Mouse (Mus musculus): Measurements from ENCODE around the gene Tecr.
"Not testable (repeated sequence)": the region's sequence is repeated elsewhere in the genome, so short reads cannot be mapped to it uniquely, and the experiment has no call there.

Gene Tecr

DNA sequence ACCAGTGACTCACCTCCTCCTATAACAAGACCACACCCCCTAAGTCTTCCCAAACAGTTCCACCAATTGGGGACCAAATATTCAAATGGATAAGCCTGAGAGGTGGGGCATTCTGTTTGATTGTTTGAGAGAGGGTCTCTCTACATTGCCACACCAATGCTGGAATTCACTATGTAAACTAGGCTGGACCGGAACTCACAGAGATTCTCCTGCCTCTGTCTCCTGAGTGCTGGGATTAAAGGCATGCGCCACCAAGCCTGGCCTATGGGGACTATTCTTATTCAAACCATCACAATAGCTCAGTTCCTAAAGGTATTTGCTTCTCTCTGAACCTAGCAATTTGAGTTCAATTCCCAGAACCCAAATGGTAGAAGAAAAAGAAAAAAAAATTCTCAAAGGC lies 10.8 kb upstream of the Tecr start:
- no peak for DNase-seq (ENCODE audit: low spot score in 2 of 2)

DNA sequence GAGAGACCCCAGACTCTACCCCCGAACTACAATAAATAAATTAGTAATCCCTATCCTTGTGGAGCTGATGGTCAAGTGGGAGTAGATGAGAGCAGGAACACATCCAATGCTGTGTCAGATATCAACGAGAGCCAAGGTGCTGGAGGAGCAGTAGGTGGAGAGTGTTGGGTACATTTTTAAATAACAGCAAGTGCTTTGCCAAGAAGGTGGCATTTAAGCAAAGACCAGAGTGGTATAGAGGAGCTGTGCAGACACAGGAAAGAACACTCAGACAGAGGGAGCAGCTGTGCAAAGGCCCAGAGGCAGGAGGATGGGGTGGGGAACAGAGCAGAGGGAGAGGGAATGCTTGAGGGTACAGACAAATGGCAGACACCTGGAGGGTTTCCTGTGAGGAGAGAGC lies 9.3 kb upstream of the Tecr start:
- no peak for DNase-seq (ENCODE audit: low spot score in 2 of 2)

DNA sequence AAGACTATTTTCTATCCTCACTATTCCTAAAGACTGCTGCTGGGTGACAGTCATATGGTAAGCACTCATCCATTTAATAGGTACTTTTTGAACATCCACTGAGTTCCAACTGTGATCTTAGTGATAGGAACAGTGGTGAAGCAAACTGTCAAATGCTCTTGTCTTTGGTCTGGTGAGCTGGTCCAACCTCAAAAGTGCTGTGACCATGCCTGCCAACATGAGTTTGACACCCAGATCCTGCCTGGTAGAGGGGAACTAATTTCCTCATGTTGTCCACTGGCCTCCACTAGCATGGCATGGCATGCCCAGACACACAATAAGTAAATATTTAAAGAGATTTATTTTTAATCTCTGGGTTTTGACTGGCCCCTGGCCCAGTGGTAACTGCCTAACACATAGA lies 8.9 kb upstream of the Tecr start:
- no peak for DNase-seq (ENCODE audit: low spot score in 2 of 2)

DNA sequence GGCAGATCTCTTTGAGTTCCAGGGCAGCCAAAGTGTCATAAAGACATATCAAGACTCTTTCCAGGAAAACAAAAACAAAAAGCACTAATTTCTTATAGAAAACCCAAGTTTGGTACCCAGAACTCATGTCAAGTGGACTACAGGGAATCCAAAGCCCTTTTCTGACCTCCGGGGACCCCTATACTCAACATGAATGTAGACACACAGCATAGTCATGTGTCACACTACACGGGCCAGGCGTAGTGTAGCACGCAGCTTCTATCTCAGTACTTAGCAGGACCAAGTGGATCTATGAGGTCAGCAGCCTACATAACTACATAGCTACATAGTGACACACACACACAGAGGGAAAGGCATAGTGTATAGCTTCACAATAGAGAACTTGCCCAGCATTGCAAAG lies 5.9 kb upstream of the Tecr start:
- DNase-seq (ENCODE audit: low spot score in 2 of 2) = no peak

DNA sequence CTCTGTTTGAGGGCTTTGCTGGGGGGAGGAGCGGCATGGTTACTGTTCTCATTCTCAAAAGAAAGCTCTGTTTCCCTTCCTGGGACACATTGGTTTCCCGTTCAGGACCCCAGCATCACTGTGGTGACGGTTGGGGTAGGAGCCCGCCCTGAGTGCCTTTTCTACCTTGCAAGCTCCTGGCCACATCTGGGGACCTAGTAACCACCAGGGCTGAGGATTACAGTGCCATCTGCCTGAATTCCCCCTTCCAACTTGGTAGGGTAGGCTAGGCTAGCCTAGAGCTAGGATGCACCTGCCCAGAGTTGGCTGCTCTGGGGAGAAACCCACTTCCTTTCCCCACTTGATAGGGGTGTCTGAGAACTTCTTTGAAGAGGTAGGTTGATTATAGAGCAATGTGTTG lies 4.2 kb upstream of the Tecr start:
- no peak for DNase-seq (ENCODE audit: low spot score in 2 of 2)

DNA sequence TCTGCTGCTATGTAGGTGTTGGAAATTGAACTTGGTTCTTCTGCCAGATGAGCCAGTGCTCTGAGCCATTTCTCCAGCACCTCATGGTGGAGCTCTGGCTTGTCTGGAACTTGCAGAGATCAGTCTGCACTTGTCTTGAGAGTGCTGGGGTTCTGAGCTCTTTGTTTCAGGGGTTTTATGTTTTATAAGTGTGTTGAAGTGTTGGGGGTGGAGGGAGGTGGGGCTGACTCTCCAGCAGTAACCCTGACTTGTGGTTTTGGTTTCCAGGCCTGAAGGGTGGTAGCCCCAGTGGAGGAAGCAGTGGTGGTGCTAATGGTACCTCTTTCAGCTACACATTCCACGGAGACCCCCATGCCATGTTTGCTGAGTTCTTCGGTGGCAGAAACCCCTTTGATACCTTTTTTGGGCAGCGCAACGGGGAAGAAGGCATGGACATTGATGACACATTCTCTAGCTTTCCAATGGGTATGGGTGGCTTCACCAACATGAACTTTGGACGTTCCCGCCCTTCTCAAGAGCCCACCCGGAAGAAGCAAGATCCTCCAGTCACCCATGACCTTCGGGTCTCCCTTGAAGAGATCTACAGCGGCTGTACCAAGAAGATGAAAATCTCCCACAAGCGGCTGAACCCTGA lies 1.9 kb upstream of the Tecr start:
- DNase-seq (ENCODE audit: low spot score in 2 of 2) = no peak

DNA sequence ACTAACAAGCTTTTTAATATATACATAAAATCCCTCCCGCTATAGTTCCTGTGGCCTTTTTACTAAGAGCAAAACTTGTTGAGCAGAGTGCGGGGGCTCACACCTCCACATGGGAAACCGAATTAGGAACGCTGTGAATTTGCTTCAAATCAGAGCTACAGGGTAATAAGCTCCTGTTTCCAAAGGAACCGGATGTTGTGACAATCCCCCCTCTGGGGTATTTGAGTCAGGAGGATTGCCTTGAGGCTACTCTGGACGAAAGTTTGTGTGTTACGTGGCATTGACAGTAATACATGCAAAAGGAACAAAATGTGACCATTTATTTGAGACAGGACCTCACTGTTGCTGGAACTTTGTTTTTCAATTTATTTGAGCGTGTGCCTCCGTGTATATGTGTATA lies 1.3 kb upstream of the Tecr start:
- DNase-seq (ENCODE audit: low spot score in 2 of 2) = no peak

DNA sequence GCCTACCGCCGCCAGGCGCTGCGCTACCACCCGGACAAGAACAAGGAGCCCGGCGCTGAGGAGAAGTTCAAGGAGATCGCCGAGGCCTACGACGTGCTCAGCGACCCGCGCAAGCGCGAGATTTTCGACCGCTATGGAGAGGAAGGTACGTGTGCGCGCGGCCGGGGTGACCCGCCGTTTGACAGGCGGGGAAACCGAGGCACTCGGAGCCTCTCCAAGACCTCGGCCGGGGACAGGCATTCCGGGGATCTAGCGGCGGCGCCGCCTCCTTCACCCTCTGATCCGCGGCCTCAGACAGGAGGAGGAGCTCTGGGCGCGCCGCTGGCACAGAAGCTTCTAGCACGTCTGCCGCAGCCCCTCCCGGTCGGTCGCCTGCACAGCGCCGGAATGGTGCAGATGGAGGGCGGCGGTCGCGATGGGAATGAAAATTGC lies 643 bp upstream of the Tecr start:
- DNase-seq (ENCODE audit: low spot score in 2 of 2) = peak in 1 of 2 experiments; percentile 89

DNA sequence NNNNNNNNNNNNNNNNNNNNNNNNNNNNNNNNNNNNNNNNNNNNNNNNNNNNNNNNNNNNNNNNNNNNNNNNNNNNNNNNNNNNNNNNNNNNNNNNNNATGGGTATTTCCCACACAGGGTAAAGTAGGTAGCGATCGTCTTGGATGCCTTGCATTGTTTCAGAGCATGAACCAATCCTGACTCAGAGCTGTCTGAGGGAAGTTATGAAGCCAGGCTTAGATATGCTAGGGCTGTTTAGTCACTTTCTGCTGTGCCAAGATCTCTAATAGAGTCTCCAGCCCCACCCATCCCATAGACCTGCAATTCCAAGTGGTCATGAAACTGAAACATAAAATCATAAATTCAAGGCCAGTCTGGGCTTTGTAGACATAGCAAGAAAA lies 5.1 kb downstream of the Tecr start:
- DNase-seq (ENCODE audit: low spot score in 2 of 2) = no peak

DNA sequence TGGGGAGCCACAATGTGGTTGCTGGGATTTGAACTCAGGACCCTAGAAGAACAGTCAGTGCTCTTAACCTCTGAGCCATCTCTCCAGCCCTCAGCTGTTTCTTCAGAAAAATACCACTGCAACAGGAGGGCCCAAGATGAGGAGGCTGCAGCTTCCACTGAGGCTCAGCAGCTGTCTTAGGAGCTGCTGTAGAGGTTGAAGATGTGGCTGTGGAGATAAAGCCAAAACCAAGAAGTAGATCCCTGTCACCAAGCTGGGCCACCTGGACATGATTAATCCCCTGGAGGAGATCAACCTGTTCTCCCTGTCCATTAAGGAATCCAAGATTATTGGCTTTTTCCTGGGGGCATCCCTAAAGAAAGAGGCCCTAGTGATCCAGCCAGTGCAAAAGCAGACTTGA lies 8.0 kb downstream of the Tecr start:
- no peak for DNase-seq (ENCODE audit: low spot score in 2 of 2)

DNA sequence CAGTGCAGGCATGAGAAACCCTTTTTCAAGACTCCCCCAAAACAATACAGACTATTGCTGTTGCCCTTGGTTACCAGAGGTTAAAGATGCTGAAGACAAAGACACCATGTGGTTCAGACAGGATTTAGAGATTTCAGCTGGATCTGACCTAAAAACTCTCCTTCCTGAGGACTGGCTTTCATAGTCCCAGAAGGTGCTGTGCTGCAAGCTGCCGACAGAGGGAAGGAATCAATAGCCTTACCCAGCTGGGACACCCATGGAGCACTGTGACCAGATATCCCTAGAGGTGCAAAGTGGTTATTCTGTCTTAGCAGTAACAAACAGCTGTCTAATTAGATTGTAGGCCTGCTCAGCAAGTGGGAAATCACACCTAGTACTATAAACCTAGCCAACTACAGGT lies 9.6 kb downstream of the Tecr start:
- no peak for DNase-seq (ENCODE audit: low spot score in 2 of 2)

DNA sequence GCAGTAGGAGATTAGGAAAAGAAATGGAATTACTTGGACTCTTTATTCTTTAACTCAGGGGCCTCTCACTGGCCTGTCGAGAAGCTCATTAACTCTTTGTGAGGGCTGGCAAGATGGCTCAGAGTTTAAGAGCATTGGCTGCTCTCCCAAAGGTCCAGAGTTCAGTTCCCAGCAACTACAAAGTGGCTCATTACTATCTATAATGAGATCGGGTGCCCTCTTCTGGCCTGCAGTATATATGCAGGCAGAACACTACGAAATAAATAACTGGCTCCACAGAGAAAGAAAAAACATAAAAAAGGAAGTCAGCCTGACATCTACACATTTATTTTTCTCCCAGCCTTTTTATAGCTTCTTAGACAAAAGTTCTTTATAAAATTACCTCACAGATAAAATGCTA lies 11.4 kb downstream of the Tecr start:
- DNase-seq (ENCODE audit: low spot score in 2 of 2) = peak in 1 of 2 experiments; percentile 64

DNA sequence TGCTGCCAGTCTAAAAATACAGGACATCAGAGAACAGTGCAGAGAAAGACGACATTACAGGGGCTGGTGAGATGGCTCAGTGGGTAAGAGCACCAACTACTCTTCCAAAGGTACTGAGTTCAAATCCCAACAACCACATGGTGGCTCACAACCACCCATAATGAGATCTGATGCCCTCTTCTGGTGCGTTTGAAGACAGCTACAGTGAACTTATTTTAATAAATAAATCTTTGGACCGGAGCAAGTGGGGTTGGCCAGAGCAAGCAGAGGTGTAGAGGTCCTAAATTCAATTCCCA lies 12.8 kb downstream of the Tecr start:
- DNase-seq (ENCODE audit: low spot score in 2 of 2) = not testable (repeated sequence)

DNA sequence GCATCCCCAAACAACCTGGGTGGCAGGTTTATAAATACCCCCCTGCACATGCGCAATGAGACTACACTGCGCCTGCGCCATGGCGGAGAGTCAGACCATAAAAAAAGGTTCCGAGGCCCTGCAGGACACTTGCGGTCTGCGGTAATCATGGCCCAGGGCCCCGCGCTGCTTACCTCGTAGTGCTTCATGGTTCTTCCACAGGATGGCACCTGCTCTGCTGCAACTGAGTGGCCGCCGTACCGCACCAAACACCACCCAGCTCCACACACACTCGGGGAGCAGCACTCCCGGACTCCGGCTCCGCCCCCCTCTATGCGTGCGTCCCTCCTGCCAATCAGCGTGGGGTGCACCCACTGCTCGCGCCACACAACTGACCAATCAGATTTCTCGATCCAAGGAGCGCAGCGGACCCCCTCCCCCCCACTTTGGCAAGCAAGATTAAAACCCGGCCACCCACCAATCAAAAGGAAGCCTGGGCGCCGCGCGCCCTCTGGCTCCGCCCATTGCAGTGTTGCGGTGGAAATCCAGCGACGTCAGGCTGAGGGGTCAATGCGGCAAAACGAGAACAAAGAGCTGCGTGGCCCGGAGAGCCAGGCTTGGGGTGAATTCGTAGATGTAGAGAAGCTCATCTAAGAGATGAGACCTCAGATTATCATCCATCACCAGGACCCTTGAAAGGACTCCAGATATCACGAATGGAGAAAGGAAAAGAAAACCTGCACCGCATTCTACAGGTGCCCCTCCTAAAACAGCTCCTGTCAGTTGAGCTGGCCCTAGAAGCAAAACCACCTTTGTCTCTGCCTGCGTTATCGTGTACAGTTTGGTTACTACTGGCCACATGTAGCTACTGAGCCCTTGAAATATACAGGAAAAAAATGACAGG lies 13.4 kb downstream of the Tecr start:
- peak; percentile 91 to 96 for DNase-seq (ENCODE audit: low spot score in 2 of 2)

DNA sequence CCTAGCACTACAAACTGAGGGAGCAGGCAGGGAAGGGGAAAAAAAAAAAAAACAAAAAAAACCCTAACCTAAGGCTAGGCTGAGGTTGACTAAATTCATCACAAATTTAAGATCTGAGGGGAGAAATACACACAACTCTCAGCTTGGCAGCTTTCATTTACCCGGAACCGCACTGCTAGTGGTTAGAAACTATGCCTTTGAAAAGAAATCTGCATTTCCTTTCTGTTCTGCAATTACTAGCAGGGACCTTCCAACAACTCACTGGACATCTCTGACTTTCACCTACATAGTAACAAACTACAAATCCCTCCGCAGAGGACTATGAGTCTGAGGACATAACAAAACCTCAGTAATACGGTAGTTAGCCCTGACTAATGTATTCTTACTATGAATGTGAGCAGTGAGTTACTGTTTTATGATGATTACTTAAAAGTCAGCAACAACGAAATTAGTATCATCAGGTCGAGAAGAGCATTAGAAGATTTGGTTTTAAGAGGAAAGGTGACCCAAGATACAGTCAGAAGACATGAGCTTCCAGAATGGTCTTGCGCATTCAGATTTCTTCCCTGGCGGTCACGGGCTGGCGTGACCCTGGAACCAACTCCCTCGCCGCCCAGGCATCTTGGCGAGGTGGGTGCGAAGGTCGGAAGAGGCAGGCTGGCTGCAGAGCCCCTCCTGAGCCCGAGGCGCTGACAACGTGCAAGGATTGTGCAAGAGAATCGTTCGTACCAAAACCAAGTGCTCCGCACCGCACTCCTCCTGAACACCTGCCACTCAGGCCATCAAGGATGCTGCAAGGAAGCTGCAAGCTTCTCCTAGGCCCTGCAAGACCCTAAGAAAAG lies 14.2 kb downstream of the Tecr start:
- DNase-seq (ENCODE audit: low spot score in 2 of 2) = no peak

DNA sequence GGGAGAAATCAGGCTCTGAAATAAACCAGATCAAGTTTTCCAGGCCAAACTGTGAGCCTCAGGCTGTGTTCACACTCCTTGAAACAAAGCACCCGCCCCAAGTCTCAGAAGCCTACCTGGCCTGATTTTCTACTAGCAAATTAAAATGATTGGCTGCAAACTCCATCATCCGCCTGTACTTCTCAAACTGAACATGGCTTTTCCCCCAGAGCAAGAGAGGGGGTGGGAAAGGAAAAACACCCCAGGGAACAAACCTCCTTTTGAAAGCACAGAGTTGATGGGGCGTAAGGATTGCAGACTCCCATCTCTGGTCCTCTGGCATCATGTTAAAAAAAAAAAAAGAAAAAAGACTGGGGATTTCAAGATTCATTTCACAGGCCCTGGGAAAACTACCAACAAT lies 15.1 kb downstream of the Tecr start:
- DNase-seq (ENCODE audit: low spot score in 2 of 2) = no peak

DNA sequence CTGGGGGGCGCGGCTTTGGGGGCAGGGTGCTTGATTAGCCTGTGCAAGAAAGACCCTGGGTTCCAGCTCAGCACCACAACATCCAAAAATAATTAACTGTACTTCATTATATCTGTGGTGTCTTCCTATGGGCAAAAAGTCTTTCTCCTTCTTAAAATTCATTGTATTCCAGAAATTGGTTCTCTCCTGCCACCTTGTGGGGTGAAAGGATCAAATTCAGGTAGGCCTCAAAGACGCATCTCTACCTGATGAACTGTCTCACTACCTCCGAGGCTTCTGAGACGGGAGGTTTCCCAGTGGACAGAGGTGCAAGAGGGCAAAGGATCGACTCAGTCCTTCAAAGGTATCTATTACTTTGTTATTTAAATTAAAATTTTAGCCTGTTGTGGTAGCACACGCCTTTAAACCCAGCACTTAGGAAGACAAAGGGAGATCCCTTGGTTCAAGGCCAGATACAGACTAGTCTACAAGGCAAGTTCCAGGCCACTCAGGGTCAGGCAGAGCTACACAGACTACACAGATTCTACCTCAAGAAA lies 17.2 kb downstream of the Tecr start:
- no peak for DNase-seq (ENCODE audit: low spot score in 2 of 2)

DNA sequence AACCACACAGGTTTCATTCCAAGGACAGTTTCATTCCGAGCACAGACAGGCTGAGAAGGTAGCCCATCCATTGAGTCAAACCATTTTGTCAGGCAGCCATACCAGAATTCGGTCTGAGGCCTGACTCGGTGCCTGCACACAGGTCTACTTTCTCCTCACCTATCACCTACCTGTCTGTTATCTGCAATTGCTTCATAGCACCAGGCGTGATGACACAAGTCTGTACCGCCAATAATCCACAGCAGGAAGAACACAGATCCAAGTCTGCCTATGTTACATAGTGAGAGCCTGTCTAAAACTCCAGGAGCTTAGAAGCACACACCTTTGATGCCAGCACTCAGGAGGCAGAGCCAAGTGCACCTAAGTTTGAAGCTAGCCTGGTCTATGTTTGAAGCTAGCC lies 18.9 kb downstream of the Tecr start:
- no peak for DNase-seq (ENCODE audit: low spot score in 2 of 2)

DNA sequence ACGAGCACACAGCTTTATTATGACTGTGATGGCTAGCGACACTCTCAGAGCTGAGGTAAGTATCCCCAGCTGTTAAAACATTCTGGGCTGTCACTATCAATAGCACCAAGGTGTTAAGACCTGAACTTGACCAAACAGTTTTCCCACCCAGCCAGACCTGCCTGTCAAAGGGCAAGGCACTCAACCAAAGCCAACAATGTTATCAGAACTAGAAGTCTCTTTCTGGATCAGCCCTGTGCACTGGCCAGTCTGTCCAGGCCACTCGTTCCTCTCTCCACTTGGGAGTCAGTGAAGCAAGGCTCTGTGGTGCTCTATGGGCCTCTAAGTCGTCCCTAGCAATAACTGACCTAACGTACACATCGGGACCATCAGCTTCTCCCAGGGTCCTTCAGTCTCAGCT lies 20.1 kb downstream of the Tecr start:
- no peak for DNase-seq (ENCODE audit: low spot score in 2 of 2)

DNA sequence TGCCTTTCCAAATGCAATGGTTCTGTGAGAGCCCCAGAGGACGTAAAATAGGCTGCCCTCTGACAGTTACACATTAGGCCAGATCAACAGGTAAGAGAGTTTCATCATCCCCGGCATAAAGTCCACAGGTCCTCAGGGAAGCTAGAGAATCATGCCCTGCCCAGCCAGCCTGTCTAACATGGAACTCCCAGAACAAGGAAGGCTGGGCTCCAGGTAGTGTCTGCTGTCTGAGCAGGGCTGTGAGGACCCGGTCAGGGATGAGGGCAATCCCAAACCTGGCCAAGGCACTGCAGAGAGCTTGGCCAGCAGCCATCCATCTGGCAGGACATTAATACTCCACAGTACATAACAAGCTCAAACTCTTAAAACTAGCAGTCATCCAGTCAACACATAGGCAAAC lies 22.4 kb downstream of the Tecr start:
- no peak for DNase-seq (ENCODE audit: low spot score in 2 of 2)

DNA sequence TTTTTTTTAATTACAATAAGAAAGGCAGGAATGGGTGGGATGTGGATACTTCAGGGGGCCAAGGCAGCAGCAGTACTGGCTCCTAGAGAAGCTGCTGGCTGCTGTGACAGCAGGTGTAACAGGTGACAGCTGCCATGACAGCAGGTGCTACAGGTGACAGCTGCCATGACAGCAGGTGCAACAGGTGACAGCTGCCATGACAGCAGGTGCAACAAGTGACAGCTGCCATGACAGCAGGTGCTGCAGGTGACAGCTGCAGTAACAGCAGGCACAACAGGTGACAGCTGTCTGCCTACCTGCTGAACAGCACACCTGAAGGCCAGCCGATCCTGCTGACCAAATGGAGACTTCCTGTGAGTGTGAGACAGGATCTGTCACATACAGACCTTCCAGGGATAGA lies 23.0 kb downstream of the Tecr start:
- DNase-seq (ENCODE audit: low spot score in 2 of 2) = no peak

DNA sequence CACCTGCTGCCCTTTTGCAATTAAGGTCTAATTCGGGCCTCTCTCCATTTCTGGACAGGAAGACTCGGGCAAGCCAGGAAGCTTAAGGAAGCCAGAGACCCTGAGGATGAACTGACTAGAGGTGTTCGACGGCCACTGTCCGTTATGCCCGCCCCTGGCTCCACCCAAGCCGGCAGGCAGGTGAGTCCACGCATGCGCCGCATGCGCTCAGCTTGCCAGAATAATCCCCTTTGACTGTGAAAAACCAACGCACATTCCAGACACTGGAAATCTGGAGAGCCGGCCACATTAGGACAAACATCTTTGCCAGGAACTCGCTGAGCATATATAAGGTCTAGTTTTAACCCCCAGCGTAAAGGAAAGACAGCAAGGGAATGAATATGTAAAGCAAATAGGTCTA lies 24.5 kb downstream of the Tecr start:
- no peak for DNase-seq (ENCODE audit: low spot score in 2 of 2)

DNA sequence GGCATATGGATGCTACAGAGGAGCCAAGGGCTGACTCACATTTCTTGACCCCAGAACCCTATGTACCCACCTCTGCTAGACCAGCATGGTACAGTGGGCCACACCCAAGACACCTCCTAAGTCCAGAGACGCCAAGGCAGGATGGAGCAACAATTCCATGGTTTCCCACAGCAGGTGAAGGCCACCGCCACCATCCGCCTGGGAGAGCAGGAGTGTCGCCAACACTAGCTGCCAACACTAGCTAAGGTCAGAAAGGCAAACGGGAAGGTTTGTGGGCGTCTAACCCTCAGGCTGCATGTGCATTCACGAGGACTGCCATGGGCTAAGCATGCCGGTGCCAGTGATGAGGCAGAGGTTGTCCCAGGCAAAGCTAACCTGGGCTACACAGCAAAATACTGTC lies 25.5 kb downstream of the Tecr start:
- no peak for DNase-seq (ENCODE audit: low spot score in 2 of 2)
